Mouse (Mus musculus) heart, embryonic 16.5 days (tissue): Measurements from ENCODE around the gene Pik3cg. TPM values are rescaled to one million over a fixed set of nuclear protein-coding genes. Genes with fewer than 3 reads are reported as not detected.

ENCODE experiments used
- ATAC-seq: fragments of 200-750 bp; cut with Nextera tagmentation; replicated peaks from 2 replicates; pipeline ENCODE4 v1.8.0; 2017; ENCODE audit warnings: moderate number of reproducible peaks; ENCODE audit not compliant: insufficient read depth, low FRiP score; ENCODE audit errors: extremely low read depth
- H3K27ac ChIP-seq: fragments of 300-500 bp; sonication (generic); 2 replicates; pipeline ENCODE4 v1.5.1; 2014; ENCODE audit warnings: mild to moderate bottlenecking, low read length, control low read depth, moderate library complexity
- H3K27me3 ChIP-seq: fragments of 300-500 bp; sonication (generic); 2 replicates; pipeline ENCODE4 v1.6.1; 2014; ENCODE audit warnings: low read length, mixed read lengths; ENCODE audit not compliant: control insufficient read depth, insufficient read depth
- H3K36me3 ChIP-seq: fragments of 300-500 bp; sonication (generic); 2 replicates; pipeline ENCODE4 v1.6.1; 2014; ENCODE audit not compliant: control insufficient read depth, insufficient read depth
- H3K4me1 ChIP-seq: fragments of 300-500 bp; sonication (generic); 2 replicates; pipeline ENCODE4 v1.6.1; 2014; ENCODE audit warnings: low read length, mixed read lengths; ENCODE audit not compliant: control insufficient read depth, insufficient read depth
- H3K4me2 ChIP-seq: fragments of 300-500 bp; sonication (generic); 2 replicates; pipeline ENCODE4 v1.6.1; 2014; ENCODE audit warnings: low read depth, mild to moderate bottlenecking, control low read depth, low read length
- H3K4me3 ChIP-seq: fragments of 300-500 bp; sonication (generic); 2 replicates; pipeline ENCODE4 v1.5.1; 2014; ENCODE audit warnings: mild to moderate bottlenecking, control low read depth, low read length
- H3K9ac ChIP-seq: fragments of 300-500 bp; sonication (generic); 2 replicates; pipeline ENCODE4 v1.6.1; 2014; ENCODE audit warnings: low read length, control low read depth
- H3K9me3 ChIP-seq: fragments of 300-500 bp; sonication (generic); replicated peaks from 2 replicates; pipeline ENCODE4 v1.6.1; 2016; ENCODE audit warnings: low read length; ENCODE audit not compliant: control insufficient read depth
- WGBS: fragments of 180-500 bp; shearing (Covaris S2); extraction: QIAGEN DNeasy Blood & Tissue Kit; methylation state at CpG from one replicate; pipeline ENCODE4 v1.1.7; 2014; 5-methylcytosine and 5-hydroxymethylcytosine counted together
- polyA plus RNA-seq: library from polyadenylated mRNA; unstranded; fragments of >200 nt; fragmentation: Nextera tagmentation; extraction: Ambion mirVana; gene quantifications from 2 replicates; pipeline ENCODE4 v1.2.1, GENCODE M21; 2015

Pik3cg gene
- polyA plus RNA-seq, 1 experiment from 2014 or later = 2.5 TPM

DNA sequence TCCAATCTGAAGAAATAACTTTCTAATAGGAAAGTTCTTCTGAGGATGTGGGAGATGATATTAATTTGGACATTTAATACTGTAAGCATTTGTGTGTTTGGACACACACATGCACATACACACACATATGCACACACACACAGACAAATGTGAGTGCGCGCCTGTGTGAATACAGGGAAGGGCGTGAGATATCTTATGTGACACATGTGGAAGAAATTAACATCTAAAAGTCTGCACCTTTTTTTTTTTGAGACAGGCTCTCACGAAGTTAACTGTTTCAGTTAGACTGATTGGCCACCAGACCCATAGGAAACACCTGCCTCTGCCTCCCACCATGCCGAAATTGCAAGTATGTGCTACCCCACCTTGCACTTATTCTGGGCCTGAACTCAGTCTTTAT lies 64.7 kb downstream of the Pik3cg start:
- Histone ChIP-seq H3K4me3 (no peak overlapping the region), H3K4me1 (peaks cover 5% of the 10 kb centered on the region), H3K27me3 (no peaks in the 10 kb centered on the region), H3K36me3 (no peaks in the 10 kb centered on the region), H3K4me2 (no peak overlapping the region), H3K27ac (no peak overlapping the region), H3K9me3 (no peaks in the 10 kb centered on the region), H3K9ac (no peak overlapping the region)
- no peak for ATAC-seq
- WGBS = 83% methylated on average over 5 of the region's 5 CpGs

GRCm38 (mm10) chr12:32143151-32143550 lies 65.3 kb downstream of the Pik3cg start:
- H3K27ac ChIP-seq = no peak overlapping the region
- no peak for ATAC-seq
- no peak overlapping the region for H3K4me3 ChIP-seq
- H3K4me1 ChIP-seq = peaks cover 5% of the 10 kb centered on the region
- no peaks in the 10 kb centered on the region for H3K27me3 ChIP-seq
- H3K9me3 ChIP-seq = no peaks in the 10 kb centered on the region
- H3K9ac ChIP-seq = no peak overlapping the region
- WGBS = 39% methylated on average over 4 of the region's 4 CpGs
- H3K36me3 ChIP-seq = no peaks in the 10 kb centered on the region
- H3K4me2 ChIP-seq = no peak overlapping the region

- H3K4me3 ChIP-seq = no peak overlapping the region
- ATAC-seq = no peak
- no peaks in the 10 kb centered on the region for H3K9me3 ChIP-seq
- H3K36me3 ChIP-seq = no peaks in the 10 kb centered on the region
- H3K4me2 ChIP-seq = no peak overlapping the region
- H3K27ac ChIP-seq = no peak overlapping the region
- peaks cover 5% of the 10 kb centered on the region for H3K4me1 ChIP-seq
- no peaks in the 10 kb centered on the region for H3K27me3 ChIP-seq
- H3K9ac ChIP-seq = no peak overlapping the region
Measured at GRCm38 (mm10) chr12:32141766-32142165, 66.7 kb downstream of the Pik3cg start.

DNA sequence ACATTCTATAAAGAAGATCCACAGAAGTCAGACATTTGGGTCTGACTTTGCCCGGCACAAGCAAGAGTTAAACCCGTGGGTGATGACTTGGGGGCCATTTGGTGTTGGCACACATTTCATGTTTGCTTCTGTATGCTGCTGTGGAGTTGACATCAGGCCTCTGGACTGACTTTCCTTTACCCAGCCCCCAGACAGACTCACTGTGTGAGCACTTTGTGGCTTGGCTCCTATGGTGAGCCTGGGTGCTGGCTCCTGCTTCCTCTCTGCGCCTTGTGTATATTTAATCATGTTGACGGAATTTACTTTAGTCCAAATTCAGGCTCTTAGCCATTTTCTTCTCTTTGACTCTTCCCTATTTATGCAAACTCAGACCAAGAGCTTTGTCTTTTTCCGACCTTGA lies 69.6 kb downstream of the Pik3cg start:
- Histone ChIP-seq H3K9me3 (no peaks in the 10 kb centered on the region), H3K4me3 (no peak overlapping the region), H3K4me2 (no peak overlapping the region), H3K36me3 (no peaks in the 10 kb centered on the region), H3K27me3 (no peaks in the 10 kb centered on the region), H3K4me1 (peaks cover 5% of the 10 kb centered on the region), H3K9ac (no peak overlapping the region), H3K27ac (no peak overlapping the region)
- no peak for ATAC-seq
- WGBS = 72% methylated on average over 5 of the region's 5 CpGs

GRCm38 (mm10) chr12:32138362-32138761 lies 70.1 kb downstream of the Pik3cg start:
- peaks cover 5% of the 10 kb centered on the region for H3K4me1 ChIP-seq
- H3K4me3 ChIP-seq = no peak overlapping the region
- H3K4me2 ChIP-seq = no peak overlapping the region
- no peaks in the 10 kb centered on the region for H3K9me3 ChIP-seq
- no peaks in the 10 kb centered on the region for H3K36me3 ChIP-seq
- H3K27ac ChIP-seq = no peak overlapping the region
- no peak overlapping the region for H3K9ac ChIP-seq
- no peaks in the 10 kb centered on the region for H3K27me3 ChIP-seq
- ATAC-seq = peak; percentile 23; the same call in 1 of the 2 replicates
- 71% methylated on average over 9 of the region's 9 CpGs for WGBS

GRCm38 (mm10) chr12:32137542-32137941 lies 70.9 kb downstream of the Pik3cg start:
- Histone ChIP-seq H3K36me3 (no peaks in the 10 kb centered on the region), H3K4me1 (0 out of 2 replicates have a peak, but pooled peaks cover 2% of the 10 kb centered on the region), H3K9me3 (no peaks in the 10 kb centered on the region), H3K4me2 (no peak overlapping the region), H3K27ac (no peak overlapping the region), H3K4me3 (no peak overlapping the region), H3K9ac (no peak overlapping the region), H3K27me3 (no peaks in the 10 kb centered on the region)
- no peak for ATAC-seq
- WGBS = 57% methylated on average over 2 of the region's 2 CpGs

GRCm38 (mm10) chr12:32127599-32128507 lies 80.6 kb downstream of the Pik3cg start:
- Histone ChIP-seq H3K9ac (no peak overlapping the region), H3K9me3 (no peaks in the 10 kb centered on the region), H3K4me1 (0 out of 2 replicates have a peak, but pooled peaks cover 2% of the 10 kb centered on the region), H3K27me3 (no peaks in the 10 kb centered on the region), H3K4me3 (no peak overlapping the region), H3K27ac (no peak overlapping the region), H3K36me3 (no peaks in the 10 kb centered on the region), H3K4me2 (no peak overlapping the region)
- no peak for ATAC-seq
- 41% methylated on average over 14 of the region's 14 CpGs for WGBS

DNA sequence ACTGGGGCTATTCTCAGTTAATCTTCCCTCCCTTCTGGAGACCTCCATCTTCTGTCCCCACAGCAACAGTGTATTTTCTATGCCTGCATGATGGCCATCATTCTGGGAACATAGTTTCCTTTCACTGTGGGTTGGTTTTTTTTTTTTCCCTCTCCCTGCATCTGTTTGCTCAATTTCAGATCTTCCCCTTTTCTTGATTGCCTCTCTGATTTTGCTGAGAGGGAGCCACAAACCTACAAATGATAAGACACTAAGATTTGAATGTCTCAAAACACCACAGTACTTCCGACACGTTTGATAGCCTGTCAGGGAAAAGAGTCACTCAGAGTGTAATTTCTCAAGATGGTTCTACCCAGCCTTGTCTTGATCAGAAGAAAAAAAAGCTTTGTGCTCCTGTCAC lies 81.3 kb downstream of the Pik3cg start:
- Histone ChIP-seq H3K4me3 (no peak overlapping the region), H3K9ac (no peak overlapping the region), H3K36me3 (no peaks in the 10 kb centered on the region), H3K4me2 (no peak overlapping the region), H3K9me3 (no peaks in the 10 kb centered on the region), H3K27me3 (no peaks in the 10 kb centered on the region), H3K4me1 (0 out of 2 replicates have a peak, but pooled peaks cover 2% of the 10 kb centered on the region), H3K27ac (no peak overlapping the region)
- ATAC-seq = no peak
- 36% methylated on average over 2 of the region's 2 CpGs for WGBS

DNA sequence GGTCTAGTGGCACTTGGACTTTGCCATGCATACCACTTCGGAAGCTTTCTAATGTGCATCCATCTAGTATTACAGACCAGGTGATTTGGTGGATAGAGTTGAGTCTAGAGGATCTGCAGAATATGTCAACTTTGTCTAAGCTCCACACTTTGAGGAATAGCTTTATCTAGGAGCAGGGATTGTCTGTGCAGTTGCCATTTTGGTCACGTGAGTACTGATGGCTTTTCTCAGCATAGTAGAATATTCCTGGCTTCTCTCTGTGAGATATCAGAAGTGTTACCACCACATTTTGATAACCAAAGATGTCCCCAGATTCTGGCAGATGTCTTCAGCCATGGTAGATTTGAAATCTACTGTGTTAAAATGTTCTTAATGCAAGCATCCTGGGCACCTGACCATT lies 84.0 kb downstream of the Pik3cg start:
- no peaks in the 10 kb centered on the region for H3K36me3 ChIP-seq
- no peak for ATAC-seq
- H3K4me1 ChIP-seq = 0 out of 2 replicates have a peak, but pooled peaks cover 2% of the 10 kb centered on the region
- H3K27me3 ChIP-seq = no peaks in the 10 kb centered on the region
- WGBS = 89% methylated on average over 2 of the region's 2 CpGs
- H3K4me3 ChIP-seq = no peak overlapping the region
- H3K9me3 ChIP-seq = no peaks in the 10 kb centered on the region
- H3K4me2 ChIP-seq = no peak overlapping the region
- H3K27ac ChIP-seq = no peak overlapping the region
- no peak overlapping the region for H3K9ac ChIP-seq
